Mouse (Mus musculus) limb, embryonic 14.5 days (tissue): Measurements from ENCODE around the gene Hunk. TPM values are rescaled to one million over a fixed set of nuclear protein-coding genes. Genes with fewer than 3 reads are reported as not detected.

Experiments used
- ATAC-seq: fragments of 200-750 bp; cut with Nextera tagmentation; 2 replicates; pipeline ENCODE4 v1.8.0; 2017; ENCODE audit warnings: low read depth, moderate number of reproducible peaks, moderate TSS enrichment; ENCODE audit not compliant: low FRiP score
- DNase-seq: peaks from one replicate; pipeline ENCODE4 v3.0.0-alpha.2; 2015; ENCODE audit warnings: low spot score
- H3K27ac ChIP-seq: fragments of 300-500 bp; sonication (generic); replicated peaks from 2 replicates; pipeline ENCODE4 v1.5.1; 2014; ENCODE audit warnings: low read depth, mild to moderate bottlenecking, low read length, moderate library complexity, mixed read lengths
- H3K27me3 ChIP-seq: fragments of 300-500 bp; sonication (generic); 2 replicates; pipeline ENCODE4 v1.6.1; 2014; ENCODE audit warnings: low read length, mixed read lengths; ENCODE audit not compliant: control insufficient read depth, insufficient read depth
- H3K36me3 ChIP-seq: fragments of 300-500 bp; sonication (generic); 2 replicates; pipeline ENCODE4 v1.6.1; 2014; ENCODE audit warnings: mild to moderate bottlenecking, low read length, moderate library complexity, mixed read lengths; ENCODE audit not compliant: control insufficient read depth, insufficient read depth
- H3K4me1 ChIP-seq: fragments of 300-500 bp; sonication (generic); 2 replicates; pipeline ENCODE4 v1.6.1; 2014; ENCODE audit warnings: antibody characterized with exemption, low read length, mixed read lengths; ENCODE audit not compliant: control insufficient read depth, insufficient read depth
- H3K4me2 ChIP-seq: fragments of 300-500 bp; sonication (generic); replicated peaks from 2 replicates; pipeline ENCODE4 v1.6.1; 2014; ENCODE audit warnings: low read depth, mild to moderate bottlenecking, low read length, moderate library complexity; ENCODE audit not compliant: severe bottlenecking
- H3K4me3 ChIP-seq: fragments of 300-500 bp; sonication (generic); replicated peaks from 2 replicates; pipeline ENCODE4 v1.5.1; 2014; ENCODE audit warnings: low read length
- H3K9ac ChIP-seq: fragments of 300-500 bp; sonication (generic); 2 replicates; pipeline ENCODE4 v1.6.1; 2014; ENCODE audit warnings: mild to moderate bottlenecking, low read depth, low read length, moderate library complexity; ENCODE audit not compliant: severe bottlenecking
- H3K9me3 ChIP-seq: fragments of 300-500 bp; sonication (generic); 2 replicates; pipeline ENCODE4 v1.6.1; 2016; ENCODE audit warnings: low read length; ENCODE audit not compliant: control insufficient read depth
- POLR2A ChIP-seq: fragments of 200-500 bp; IDR thresholded peaks from 2 replicates; pipeline ENCODE4 v1.8.0; 2012; ENCODE audit warnings: inconsistent platforms, mild to moderate bottlenecking, moderate library complexity, borderline replicate concordance; ENCODE audit not compliant: insufficient read depth, insufficient read length; ENCODE audit errors: extremely low read depth
- WGBS: fragments of 180-500 bp; shearing (Covaris S2); extraction: QIAGEN DNeasy Blood & Tissue Kit; methylation state at CpG from one replicate; pipeline ENCODE4 v1.1.7; 2014; 5-methylcytosine and 5-hydroxymethylcytosine counted together
- polyA plus RNA-seq, 2 experiments: library from polyadenylated mRNA; depleted of rRNA in 1 of 2; stranded (reverse) in 1 of 2; unstranded in 1 of 2; fragments of >200 nt; fragmentation: Nextera tagmentation in 1 of 2; extraction: Ambion mirVana in 1 of 2; gene quantifications; 2 replicates each; pipeline versions ENCODE4 v1.2.1 to v1.2.3; 2012 to 2014

The Hunk gene
- polyA plus RNA-seq, 2 experiments, result 14.1 to 19.9 TPM

DNA sequence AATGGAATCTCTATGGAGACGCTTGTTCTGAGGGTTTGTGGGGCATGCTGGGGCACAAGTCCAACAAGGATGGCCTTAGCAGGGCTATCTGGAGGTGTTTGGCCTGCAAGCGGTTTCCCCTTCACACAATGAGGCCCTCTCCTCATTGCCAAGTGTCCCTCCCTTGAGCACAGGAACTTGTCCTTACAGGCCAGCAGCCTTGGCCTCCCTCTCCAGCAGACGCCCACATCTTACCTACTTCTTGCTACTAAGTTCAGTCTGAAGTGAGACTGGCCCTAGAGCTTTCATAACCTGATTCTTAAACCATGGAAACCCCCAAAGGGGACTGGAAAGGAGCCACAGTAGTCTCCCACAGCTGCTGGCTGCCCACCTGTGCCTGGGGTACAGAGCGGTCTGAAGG is 104.3 kb downstream of the Hunk start:
- no peak overlapping the region for H3K4me3 ChIP-seq
- no peak for TF ChIP-seq POLR2A
- H3K9ac ChIP-seq, result no peak overlapping the region
- DNase-seq (no peak), ATAC-seq (no peak)
- WGBS, result 76% methylated on average over 4 of the region's 4 CpGs
- no peak overlapping the region for H3K4me2 ChIP-seq
- no peaks in the 10 kb centered on the region for H3K27me3 ChIP-seq
- H3K27ac ChIP-seq, result no peak overlapping the region
- peaks cover 58% of the 10 kb centered on the region for H3K36me3 ChIP-seq
- peaks cover 11% of the 10 kb centered on the region for H3K4me1 ChIP-seq
- no peaks in the 10 kb centered on the region for H3K9me3 ChIP-seq

DNA sequence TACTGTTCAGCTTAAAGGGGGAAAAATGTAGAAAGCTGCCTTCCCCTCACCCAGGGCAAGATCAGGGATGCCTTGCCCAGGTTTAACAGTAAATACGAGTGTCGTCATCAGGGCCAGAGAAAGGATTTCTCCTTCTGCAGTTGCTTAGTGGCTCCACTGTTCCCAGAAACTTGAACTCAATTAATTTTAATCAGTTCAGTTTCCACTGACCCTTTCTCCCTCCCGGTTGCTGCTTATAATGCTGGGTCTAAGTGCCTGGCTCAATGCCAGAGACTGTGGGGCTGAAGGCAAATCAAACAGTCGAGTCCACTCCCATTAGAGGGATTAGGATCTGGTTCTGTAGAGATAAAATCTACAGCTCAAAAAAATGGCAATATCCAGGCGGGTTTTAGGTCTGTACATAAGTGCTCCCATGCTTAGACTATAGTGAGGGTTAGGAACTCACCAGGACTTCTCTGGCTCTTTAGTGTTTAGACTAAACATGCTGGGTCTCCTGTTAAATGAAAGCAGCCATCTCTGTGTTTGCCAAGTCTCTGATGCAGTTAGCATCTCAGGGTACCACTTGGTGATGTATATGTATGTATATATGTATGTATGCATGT is 106.2 kb downstream of the Hunk start:
- Histone ChIP-seq H3K9ac (no peak overlapping the region), H3K36me3 (peaks cover 63% of the 10 kb centered on the region), H3K9me3 (no peaks in the 10 kb centered on the region), H3K4me3 (no peak overlapping the region), H3K27me3 (no peaks in the 10 kb centered on the region), H3K27ac (no peak overlapping the region), H3K4me1 (peaks cover 11% of the 10 kb centered on the region), H3K4me2 (no peak overlapping the region)
- 24% methylated on average over 5 of the region's 5 CpGs for WGBS
- DNase-seq, result no peak
- peak; percentile 30; the same call in 1 of the 2 replicates for ATAC-seq
- TF ChIP-seq POLR2A, result no peak

DNA sequence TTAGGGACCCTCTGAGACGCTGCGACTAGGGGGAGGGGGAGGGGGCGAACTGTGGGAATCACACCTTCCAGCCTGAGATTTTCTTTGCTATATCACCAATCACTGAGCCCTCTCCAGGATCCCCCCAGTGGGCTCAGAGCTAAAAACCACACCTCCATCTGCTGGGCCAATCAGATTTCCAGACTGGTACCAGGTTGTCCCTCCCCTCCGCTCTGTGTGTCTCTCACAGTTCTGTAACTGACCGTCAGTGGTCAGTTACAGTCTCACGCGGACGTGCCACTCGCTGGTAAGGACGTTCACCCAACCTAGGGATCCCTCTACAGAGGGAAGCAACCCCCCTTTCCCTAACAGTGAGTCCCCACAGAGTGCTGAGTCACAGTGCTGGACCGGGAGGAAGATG is 111.1 kb downstream of the Hunk start:
- no peak overlapping the region for H3K27ac ChIP-seq
- H3K9me3 ChIP-seq, result no peaks in the 10 kb centered on the region
- peaks cover 1% of the 10 kb centered on the region for H3K4me1 ChIP-seq
- H3K9ac ChIP-seq, result no peak overlapping the region
- no peaks in the 10 kb centered on the region for H3K27me3 ChIP-seq
- ATAC-seq (no peak), DNase-seq (no peak)
- H3K4me3 ChIP-seq, result no peak overlapping the region
- H3K36me3 ChIP-seq, result peaks cover 74% of the 10 kb centered on the region
- 50% methylated on average over 11 of the region's 11 CpGs for WGBS
- no peak overlapping the region for H3K4me2 ChIP-seq
- no peak for TF ChIP-seq POLR2A

DNA sequence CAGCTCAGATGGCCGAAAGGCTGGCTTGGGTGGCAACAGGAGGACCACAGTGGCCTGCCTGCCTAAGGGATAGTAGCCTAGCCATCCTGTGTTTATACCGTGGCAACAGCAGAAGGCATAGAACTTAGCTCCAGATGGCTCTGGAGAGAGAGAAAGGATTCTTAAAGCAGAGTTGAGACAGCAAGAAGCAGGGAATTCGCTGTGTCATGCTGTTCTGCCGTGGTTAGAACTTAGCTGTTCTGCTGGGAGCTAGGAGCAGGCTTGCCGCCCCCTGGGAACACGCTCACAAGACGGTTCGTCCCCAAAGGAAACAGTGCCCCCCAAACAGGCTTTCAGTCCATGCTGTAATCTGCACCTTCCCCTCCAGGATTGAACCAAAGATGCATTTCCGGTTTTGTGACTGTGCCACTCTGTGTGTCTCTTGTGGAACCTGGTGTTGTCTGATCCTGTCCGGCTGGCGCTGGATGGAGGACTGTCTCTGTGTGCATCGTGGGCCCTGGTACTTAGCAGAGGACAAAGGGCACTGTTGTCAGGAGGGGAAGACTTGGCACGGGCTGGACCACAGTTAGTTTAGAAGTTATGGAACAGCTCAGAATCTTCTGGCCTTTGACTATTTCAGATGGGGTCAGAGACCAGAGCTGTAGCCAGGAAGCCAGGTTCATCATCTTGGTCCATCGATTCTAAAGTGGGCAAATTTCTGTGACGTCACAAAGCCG is 112.1 kb downstream of the Hunk start:
- H3K9ac ChIP-seq, result no peak overlapping the region
- H3K4me3 ChIP-seq, result no peak overlapping the region
- TF ChIP-seq POLR2A, result no peak
- no peak overlapping the region for H3K27ac ChIP-seq
- DNase-seq (no peak), ATAC-seq (no peak)
- H3K9me3 ChIP-seq, result no peaks in the 10 kb centered on the region
- 86% methylated on average over 16 of the region's 16 CpGs for WGBS
- H3K4me1 ChIP-seq, result no peaks in the 10 kb centered on the region
- peaks cover 71% of the 10 kb centered on the region for H3K36me3 ChIP-seq
- H3K27me3 ChIP-seq, result no peaks in the 10 kb centered on the region
- no peak overlapping the region for H3K4me2 ChIP-seq

DNA sequence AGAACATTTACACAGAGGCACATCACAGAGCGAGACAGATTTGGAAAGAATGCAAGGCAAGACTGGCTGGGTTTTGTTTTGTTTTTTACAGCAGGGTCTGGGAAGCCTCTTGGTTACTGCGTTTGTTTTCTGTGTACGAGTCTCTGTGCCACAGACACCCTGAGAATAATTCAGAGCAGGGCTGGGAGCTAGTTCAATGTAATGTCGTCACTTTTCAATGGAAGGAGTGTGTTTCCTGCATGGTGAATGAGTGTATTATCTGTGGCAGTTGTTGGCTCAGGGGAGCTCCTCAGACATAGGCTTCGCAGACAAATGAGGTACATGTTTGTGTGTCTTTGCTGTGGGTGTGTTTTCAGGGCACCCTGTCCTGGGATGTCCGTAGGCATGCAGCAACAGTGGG is 115.0 kb downstream of the Hunk start:
- ATAC-seq (no peak), DNase-seq (no peak)
- H3K4me2 ChIP-seq, result no peak overlapping the region
- TF ChIP-seq POLR2A, result no peak
- H3K27ac ChIP-seq, result no peak overlapping the region
- H3K4me1 ChIP-seq, result no peaks in the 10 kb centered on the region
- H3K36me3 ChIP-seq, result peaks cover 52% of the 10 kb centered on the region
- no peaks in the 10 kb centered on the region for H3K27me3 ChIP-seq
- no peak overlapping the region for H3K4me3 ChIP-seq
- no peak overlapping the region for H3K9ac ChIP-seq
- no peaks in the 10 kb centered on the region for H3K9me3 ChIP-seq
- WGBS, result 79% methylated on average over 6 of the region's 6 CpGs
